Mouse (Mus musculus) urinary bladder, postnatal 25 days (tissue): ENCODE data around the gene Vps11.
"Not testable (repeated sequence)": the region's sequence is repeated elsewhere in the genome, so short reads cannot be mapped to it uniquely, and the experiment has no call there.

Source experiments
- DNase-seq: peaks from one replicate; pipeline ENCODE4 v3.0.0; 2022; ENCODE audit warnings: low spot score

Gene Vps11

DNA sequence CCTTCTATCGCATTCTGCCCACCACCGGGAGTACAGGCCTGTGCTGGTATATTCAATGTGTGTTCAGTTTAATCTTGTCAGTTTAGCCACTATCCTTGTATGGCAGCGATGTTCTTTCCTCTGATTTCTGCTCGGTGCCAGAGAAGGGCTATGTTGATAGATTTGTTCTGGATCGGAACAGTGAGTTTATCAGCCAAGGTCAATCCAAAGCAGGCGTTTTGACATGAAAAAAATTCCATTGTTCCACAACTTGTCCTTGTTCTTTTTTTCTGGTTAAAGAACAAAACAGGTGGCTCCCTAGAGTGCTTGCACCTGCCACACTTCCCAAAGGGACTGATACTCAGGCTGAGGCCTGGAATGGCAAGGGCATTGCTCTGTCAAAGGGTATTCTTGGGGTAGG is 14.7 kb upstream of the Vps11 start:
- no peak for DNase-seq

GRCm38 (mm10) chr9:44373386-44373785 is 11.9 kb upstream of the Vps11 start:
- DNase-seq, result no peak

- no peak for DNase-seq
These were observed 3.0 kb upstream of the Vps11 start for GRCm38 (mm10) chr9:44364480-44364879.

GRCm38 (mm10) chr9:44361931-44362330 is 461 bp upstream of the Vps11 start:
- not testable (repeated sequence) for DNase-seq

GRCm38 (mm10) chr9:44357207-44357606 is 4.3 kb downstream of the Vps11 start:
- no peak for DNase-seq

DNA sequence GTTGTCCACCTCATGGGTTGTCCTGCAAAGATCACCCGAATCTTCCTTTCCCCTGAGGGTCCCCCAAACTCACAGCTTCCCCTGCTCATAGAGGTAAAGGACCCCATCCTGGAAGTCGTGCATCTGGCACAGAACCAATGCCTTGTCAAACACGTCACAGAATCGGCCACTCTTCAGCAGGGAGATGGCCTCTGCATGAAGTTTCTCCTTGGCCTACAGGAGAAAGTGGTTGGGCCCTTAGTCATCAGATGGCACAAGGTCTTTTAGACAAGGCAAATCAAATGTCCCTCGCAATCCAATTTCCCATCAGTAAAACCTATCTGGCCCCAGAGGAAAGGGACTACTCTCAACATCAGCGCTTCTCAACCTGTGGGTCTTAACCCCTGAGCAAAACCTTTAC is 8.3 kb downstream of the Vps11 start:
- no peak for DNase-seq

- no peak for DNase-seq
These were observed 9.1 kb downstream of the Vps11 start for GRCm38 (mm10) chr9:44352337-44352736.

- DNase-seq, result no peak
These were observed 10.1 kb downstream of the Vps11 start for GRCm38 (mm10) chr9:44351396-44351795.

GRCm38 (mm10) chr9:44348546-44348945 is 12.9 kb downstream of the Vps11 start:
- no peak for DNase-seq

DNA sequence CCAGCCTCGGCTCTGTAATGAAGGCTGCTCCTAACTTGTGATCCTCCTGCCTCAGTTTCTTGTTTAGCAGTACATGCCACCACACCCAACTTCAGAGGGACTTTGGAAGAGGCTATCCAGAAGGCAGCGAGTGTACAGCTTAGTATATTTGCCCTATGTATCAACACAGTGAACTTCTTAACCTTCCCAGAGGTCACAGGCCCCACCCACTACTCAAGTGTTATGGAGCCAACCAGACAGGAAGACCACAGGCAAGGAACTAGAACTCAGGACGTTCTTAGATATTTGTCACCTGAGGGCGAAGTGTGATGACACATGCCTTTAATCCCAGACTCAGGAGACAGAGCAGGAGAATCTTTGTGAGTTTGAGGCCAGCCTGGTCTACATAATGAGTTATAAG is 13.8 kb downstream of the Vps11 start:
- no peak for DNase-seq

- no peak for DNase-seq
These were observed 14.3 kb downstream of the Vps11 start for GRCm38 (mm10) chr9:44347166-44347565.

- DNase-seq, result no peak
These were observed 15.7 kb downstream of the Vps11 start for GRCm38 (mm10) chr9:44345570-44346433.

GRCm38 (mm10) chr9:44343781-44344421 is 17.6 kb downstream of the Vps11 start, which contains the start of gene Hmbs:
Gene Hmbs (minus strand): TSS chr9:44344228.
- DNase-seq, result peak; percentile 83

DNA sequence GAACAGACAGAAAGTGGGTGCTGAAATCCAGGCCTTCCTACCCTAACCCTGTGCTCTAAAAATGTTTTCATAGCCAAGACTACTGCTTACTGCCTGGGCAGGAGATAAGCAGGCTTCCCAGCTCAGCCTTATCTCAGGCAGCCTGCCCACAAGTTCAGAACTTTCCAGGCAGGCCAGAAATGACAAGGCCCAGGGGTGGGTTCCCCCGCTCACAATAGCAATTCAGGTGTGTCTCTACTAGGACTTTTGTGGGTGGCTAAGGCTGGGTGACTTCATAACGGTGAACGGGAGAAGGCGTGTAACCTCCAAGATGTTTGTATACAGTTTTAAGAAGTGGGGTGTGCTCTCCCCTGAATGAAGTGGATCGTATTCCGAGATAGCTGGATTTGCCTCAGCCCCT is 18.2 kb downstream of the Vps11 start:
- no peak for DNase-seq

DNA sequence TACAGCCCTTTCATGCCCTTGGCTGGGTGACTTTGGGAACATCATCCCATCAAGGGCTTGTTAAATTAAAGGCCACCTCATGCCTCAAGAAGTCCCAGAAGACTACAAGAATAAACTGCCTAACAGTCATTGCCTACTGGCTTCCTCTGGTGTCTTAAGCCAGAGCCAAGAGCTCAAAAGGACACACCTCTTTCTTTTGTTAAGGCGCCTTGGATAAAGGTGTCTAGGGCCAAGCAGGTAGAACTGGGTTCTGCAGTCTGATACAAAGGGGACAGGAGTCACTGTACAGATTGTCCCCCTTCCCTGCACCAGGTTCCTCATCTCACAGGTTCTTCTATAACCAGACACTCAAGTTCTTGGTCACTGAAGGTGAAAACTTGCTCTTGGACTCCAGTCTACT is 18.9 kb downstream of the Vps11 start:
- no peak for DNase-seq

GRCm38 (mm10) chr9:44342173-44342572 is 19.3 kb downstream of the Vps11 start:
- DNase-seq, result no peak

- no peak for DNase-seq
These were observed 20.0 kb downstream of the Vps11 start for GRCm38 (mm10) chr9:44341487-44341886.

DNA sequence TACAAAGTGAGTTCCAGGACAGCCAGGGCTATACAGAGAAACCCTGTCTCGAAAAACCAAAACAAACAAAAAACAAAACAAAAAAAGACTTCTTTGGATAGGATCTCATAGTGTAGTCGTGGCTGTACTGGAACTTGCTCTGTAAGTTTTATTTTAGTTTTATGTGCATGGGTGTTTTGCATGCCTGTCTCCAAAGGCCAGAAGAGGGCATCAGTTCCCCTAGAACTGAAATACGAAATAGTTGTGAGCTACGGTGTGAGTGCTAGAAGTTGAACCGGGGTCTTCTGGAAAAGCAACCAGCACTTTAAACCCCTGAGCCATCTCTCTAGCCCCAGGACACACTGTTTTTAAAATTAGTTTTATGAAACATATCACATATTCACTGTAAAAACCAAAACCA is 22.9 kb downstream of the Vps11 start:
- no peak for DNase-seq

DNA sequence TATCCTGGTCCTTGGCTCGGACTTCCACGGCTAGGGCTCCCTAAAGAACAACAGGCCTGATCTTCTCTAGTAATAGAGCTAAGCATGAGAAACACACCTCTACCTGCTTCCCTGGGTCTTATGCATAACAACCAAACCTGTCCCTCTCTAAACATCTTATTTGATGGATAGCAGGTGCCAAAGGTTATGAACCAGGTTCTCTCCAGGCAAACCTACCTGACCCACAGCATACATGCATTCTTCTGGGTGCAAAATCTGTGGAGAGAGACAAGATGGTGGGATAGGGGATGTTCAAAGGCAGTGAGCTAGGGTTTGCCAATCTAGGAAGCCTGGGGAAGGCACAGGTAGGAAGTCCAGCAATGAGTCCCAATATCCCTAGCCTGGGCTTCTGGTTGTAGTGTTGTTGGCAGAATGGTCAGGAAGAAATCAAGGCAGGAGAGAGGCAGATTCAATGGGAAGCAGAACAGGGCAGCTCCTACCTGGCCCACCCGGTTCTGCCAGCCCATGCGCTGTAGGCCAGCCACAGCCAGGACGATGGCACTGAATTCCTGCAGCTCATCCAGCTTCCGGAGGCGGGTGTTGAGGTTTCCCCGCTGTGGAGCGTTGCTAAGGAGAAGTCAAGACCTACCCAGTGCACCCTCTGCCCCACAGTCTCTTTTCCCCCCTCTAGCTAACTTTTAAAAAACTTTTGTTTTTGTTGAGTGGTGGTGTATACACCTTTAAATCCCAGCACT is 23.9 kb downstream of the Vps11 start:
- DNase-seq, result no peak

DNA sequence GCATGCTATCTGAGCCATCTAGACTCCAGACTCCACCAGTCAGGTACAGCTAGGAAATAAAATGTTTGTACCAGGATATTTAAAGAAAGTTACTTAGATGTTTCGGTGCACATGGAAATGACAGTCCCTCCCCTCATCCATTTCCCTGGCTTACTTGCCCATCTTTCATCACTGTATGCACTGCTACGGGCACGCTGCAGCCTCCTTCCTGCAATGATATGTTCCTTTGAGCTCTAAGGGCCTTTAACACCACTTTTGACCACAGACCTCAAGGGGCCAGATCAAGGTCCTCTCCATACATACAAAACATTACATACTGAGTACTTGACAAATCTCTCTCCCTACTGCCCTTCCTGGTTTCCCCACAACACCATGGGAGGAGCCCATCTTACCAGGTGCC is 24.5 kb downstream of the Vps11 start:
- DNase-seq, result no peak

- DNase-seq, result not testable (repeated sequence)
These were observed 25.0 kb downstream of the Vps11 start for GRCm38 (mm10) chr9:44336513-44336912.

DNA sequence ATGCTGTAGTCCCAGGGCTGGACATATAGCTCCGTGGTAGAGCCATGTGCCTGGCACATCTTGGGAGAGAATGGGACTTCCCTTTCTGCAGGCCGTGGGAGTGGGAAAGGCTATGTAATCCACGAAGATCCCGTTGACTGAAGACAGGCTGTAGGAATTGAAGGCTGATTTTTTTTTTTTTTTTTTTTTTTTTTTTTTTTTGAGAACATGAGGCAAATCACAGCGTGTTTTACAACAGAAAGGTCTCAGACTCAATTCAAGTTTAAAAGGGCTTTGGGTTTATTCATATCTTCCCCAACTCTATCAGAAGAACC is 25.4 kb downstream of the Vps11 start:
- no peak for DNase-seq
